Mouse (Mus musculus) embryonic fibroblast, embryonic 13.5 days (primary cell): ENCODE results near the gene Nxnl1. TPM values are rescaled to one million over a fixed set of nuclear protein-coding genes. Genes with fewer than 3 reads are reported as not detected.
A peak's percentile ranks its signal among the peaks of the same experiment; 100 is the strongest.
"Not testable (repeated sequence)": the region's sequence is repeated elsewhere in the genome, so short reads cannot be mapped to it uniquely, and the experiment has no call there.

Experiments
- H3K27ac ChIP-seq: 2 replicates; pipeline ENCODE4 v1.5.1; 2012; ENCODE audit warnings: low read length, control low read depth, inconsistent platforms; ENCODE audit not compliant: insufficient read depth
- H3K4me1 ChIP-seq: 2 replicates; pipeline ENCODE4 v1.6.1; 2011; ENCODE audit warnings: low read length; ENCODE audit not compliant: control insufficient read depth, insufficient read depth
- H3K4me3 ChIP-seq: 2 replicates; pipeline ENCODE4 v1.5.1; 2011; ENCODE audit warnings: mild to moderate bottlenecking, control low read depth, low read length; ENCODE audit not compliant: insufficient read depth
- CTCF ChIP-seq: IDR thresholded peaks from 2 replicates; pipeline ENCODE4 v1.5.1; 2011; ENCODE audit warnings: mild to moderate bottlenecking, control low read depth, low read length, moderate library complexity, borderline replicate concordance; ENCODE audit not compliant: insufficient read depth
- POLR2A ChIP-seq: IDR thresholded peaks from 2 replicates; pipeline ENCODE4 v1.6.1; 2011; ENCODE audit warnings: low read depth, mild to moderate bottlenecking, control low read depth, low read length, moderate library complexity
- polyA plus RNA-seq: library from polyadenylated mRNA; stranded (reverse); fragments of >200 nt; gene quantifications from 2 replicates; pipeline ENCODE4 v1.2.4, GENCODE M21; 2011; ENCODE audit warnings: low read depth; ENCODE audit not compliant: missing spikeins, insufficient read length

Nxnl1 gene
- polyA plus RNA-seq, 1 experiment = not detected

DNA sequence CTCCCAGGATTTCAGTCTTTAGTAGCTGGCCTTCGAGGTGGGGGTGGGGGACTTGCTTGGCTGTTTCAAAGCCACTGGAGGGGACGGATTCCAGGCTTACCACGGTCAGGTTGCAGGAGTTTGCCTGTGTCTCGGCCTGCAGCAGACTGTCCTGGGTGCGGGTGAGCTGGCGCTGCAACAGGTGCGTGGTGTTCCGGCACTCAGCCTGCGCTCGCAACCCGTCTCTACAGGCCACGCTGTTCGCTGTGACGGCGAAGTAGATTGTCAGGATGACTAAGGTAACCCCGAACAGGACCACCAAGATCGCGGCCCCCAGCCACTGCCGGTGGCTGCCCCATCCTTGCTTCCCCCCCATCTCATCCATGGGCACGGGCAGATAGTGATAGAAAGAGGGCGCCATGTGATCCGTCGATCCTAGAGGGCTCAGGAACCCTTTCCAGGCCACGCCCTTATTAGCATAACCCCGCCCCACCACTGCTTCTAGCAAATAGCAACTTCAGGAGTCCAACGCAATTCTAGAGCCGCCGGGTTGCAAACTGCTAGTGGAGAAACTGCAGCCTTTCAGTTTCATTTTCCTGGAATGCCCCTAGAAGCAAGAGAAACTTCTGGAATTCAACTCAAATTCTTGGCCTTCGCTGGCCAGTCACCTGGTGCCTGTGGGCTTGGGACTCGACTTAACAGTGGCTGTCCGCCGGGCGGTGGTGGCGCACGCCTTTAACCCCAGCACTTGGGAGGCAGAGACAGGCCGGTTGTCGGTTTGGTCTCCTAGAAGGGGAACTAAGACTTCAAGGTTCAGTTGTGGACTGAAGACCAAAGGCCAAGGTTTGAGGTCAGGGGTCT is 29.2 kb downstream of the Nxnl1 start, which contains the start of gene Bst2:
Gene Bst2 (minus strand): TSS at position 429 of the 840 bp plus-strand sequence.
- H3K4me3 ChIP-seq = peak within 1 kb of the TSS; percentile 59
- TF ChIP-seq CTCF = no peak
- peak; percentile 67 for TF ChIP-seq POLR2A
- H3K27ac ChIP-seq = peak within 1 kb of the TSS; percentile 69
- peaks cover 8% of the 10 kb centered on the region for H3K4me1 ChIP-seq

DNA sequence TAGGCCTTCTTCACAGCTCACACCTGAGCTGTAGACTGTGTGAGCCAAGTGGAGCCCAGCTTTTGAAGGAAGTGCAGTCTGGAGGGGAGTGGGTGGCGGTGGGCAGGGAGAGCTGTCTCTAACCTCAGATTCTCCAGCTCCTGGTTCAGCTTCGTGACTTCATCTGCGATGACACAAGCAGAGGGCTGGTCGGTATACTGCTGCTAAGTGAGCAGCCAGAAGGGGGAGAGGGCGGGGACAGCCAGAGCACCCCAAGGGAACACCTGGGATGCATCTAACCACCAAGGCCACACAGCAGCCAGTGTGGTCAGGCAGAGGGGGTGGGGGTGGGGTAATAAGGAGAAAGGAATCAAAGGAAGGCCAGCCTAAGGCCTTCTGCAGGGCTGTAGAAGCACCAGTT is 30.7 kb downstream of the Nxnl1 start:
- no peak for TF ChIP-seq CTCF
- no peak for TF ChIP-seq POLR2A
- Histone ChIP-seq H3K27ac (no peak overlapping the region), H3K4me3 (peak overlapping the region; percentile 59; the same call in 1 of the 2 replicates), H3K4me1 (peaks cover 8% of the 10 kb centered on the region)

- Histone ChIP-seq H3K4me1 (peaks cover 8% of the 10 kb centered on the region), H3K27ac (no peak overlapping the region), H3K4me3 (no peak overlapping the region)
- no peak for TF ChIP-seq POLR2A
- no peak for TF ChIP-seq CTCF
Observed at GRCm38 (mm10) chr8:71534263-71534810, 32.1 kb downstream of the Nxnl1 start.

DNA sequence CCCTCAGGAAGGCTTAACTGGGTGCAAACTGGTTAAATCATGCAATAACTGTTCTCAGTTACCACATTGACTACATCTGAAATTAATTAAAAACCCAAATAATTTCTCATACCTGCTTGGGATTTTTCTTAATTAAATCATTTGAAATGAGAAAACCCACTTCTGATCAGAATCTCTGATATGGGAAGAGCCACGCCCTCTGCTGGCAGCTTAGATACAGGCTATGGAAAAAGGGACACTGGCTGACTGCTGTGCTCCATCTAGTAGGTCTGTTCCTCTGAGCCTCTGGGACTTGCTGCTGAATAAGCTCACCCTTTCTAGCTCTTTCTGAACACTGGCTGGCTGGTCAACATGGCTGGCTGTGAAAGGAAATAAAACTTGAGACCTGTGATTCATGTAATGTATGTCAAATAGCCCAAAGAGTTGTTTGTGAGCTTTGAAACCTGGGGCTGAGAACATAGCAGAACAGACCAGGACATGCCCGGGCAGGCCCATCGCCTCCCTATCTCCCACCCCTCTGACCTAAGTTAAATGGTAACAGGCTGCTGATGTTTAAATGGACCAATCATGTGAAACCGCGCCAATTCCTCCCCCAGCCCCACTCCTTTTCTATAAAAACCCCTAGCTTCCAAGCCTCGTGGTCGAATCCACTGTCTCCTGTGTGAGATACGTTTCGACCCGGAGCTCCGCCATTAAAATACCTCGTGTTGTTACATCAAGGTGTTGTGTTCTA is 35.5 kb downstream of the Nxnl1 start:
- H3K27ac ChIP-seq = peak overlapping the region; percentile 52
- not testable (repeated sequence) for H3K4me3 ChIP-seq, H3K4me1 ChIP-seq

DNA sequence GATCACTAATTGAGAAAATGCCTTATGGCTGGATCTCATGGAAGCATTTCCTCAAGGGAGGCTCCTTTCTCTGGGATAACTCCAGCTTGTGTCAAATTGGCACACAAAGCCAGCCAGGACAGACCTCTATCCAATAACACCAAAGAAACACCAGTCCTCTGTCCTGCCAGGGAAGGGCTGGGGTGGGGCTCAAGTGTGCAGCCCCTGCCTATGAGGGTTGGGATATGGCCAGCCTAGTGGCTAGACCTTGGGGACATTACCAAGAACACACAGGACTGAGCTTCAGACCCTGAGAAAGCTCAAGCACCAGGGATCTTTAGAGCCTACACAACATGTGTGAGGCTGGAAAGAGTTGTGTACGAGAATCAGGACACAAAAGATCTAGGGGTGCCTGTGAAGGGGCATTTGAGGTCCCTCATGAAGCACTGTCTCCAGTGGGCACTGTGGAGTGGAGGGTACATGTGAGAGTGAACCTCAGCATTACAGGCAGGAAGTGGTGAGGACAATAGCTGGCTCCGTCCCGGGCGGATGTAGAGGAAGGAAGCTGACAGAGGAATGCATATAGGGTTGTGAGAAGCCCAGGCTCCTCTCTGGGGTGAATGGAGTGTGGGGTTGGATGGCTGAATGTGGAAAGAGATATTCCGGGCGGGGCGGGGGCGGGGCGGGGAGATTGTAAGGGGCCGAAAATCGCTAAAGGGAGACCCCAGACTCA is 37.9 kb downstream of the Nxnl1 start:
- Histone ChIP-seq H3K27ac (no peak overlapping the region), H3K4me3 (no peak overlapping the region), H3K4me1 (no peaks in the 10 kb centered on the region)
- no peak for TF ChIP-seq POLR2A
- TF ChIP-seq CTCF = no peak

- Histone ChIP-seq H3K4me3 (no peak overlapping the region), H3K27ac (no peak overlapping the region), H3K4me1 (no peaks in the 10 kb centered on the region)
- TF ChIP-seq CTCF (no peak), POLR2A (no peak)
Observed at GRCm38 (mm10) chr8:71527162-71527870, 39.1 kb downstream of the Nxnl1 start.

DNA sequence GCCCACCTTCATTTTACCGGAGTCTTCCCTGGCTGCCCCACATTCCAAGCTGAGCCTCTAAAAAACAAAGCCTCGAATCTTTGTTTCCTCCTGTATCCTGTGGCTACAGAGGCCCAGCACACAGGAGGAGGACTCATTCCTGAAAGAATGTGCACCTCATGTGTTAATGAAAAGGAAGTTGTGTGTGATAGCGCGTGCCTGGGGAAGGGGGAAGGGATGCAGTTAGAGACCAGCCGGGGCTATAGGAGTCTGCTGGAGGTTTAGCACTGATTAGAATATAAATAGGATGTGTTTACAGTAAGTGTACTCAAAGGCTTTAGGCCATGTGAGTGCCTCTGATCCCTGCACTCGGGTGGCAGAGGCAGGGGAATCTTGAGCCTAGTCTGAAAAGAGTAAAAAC is 40.1 kb downstream of the Nxnl1 start:
- TF ChIP-seq POLR2A (no peak), CTCF (no peak)
- Histone ChIP-seq H3K4me3 (no peak overlapping the region), H3K4me1 (no peaks in the 10 kb centered on the region), H3K27ac (no peak overlapping the region)

- no peaks in the 10 kb centered on the region for H3K4me1 ChIP-seq
- H3K27ac ChIP-seq = no peak within 1 kb of the TSS
- H3K4me3 ChIP-seq = no peak within 1 kb of the TSS
- TF ChIP-seq CTCF (no peak), POLR2A (no peak)
Observed at GRCm38 (mm10) chr8:71525226-71526050, 41.0 kb downstream of the Nxnl1 start, which contains the start of gene Ccdc194. Ccdc194 (minus strand) TSS chr8:71525711.

- H3K4me3 ChIP-seq = no peak overlapping the region
- no peak for TF ChIP-seq POLR2A
- peak; percentile 95 for TF ChIP-seq CTCF
- no peak overlapping the region for H3K27ac ChIP-seq
- no peaks in the 10 kb centered on the region for H3K4me1 ChIP-seq
Observed at GRCm38 (mm10) chr8:71521634-71522033, 44.8 kb downstream of the Nxnl1 start.
